Mouse (Mus musculus): ENCODE results near the gene Gm49320.

Gene Gm49320

DNA sequence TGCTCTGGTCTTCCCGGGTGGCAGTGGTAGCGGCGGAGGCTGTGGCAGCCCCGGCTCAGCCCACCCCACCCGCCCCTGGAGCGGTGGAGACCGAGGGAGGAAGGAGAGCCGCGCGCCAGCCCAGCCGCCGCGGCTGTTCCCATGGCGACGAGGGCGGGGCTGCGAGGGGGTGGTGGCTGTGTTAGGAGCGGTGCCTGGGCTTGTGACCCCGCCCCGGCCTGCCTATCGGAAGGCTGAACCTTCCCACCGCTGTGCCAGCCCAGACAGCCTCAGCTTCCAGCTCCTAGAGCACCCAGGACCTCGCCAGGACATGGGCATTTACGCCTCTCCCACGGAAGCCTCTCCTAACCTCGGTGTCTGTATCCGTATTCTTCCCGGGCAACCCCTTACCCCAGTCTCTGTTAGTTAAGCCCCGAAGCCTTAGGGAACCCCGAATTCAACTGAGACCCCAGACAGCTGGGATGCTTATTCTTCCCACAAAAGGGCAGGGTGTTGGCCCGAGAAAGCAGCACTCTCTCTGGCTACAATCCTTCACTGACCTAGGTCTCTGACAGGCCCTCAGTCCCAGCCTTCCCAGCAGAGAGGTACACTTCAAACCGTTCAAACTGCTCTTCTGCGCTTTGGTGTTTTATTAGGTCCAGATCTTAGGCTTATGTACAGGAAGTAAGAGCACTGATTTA is 20.6 kb downstream of the Gm49320 start, which contains the start of gene Ctxn1:
Ctxn1 (minus strand) TSS at position 150 of the 680 bp plus-strand sequence.
- DNase-seq, result peak; percentile 97 to 99

DNA sequence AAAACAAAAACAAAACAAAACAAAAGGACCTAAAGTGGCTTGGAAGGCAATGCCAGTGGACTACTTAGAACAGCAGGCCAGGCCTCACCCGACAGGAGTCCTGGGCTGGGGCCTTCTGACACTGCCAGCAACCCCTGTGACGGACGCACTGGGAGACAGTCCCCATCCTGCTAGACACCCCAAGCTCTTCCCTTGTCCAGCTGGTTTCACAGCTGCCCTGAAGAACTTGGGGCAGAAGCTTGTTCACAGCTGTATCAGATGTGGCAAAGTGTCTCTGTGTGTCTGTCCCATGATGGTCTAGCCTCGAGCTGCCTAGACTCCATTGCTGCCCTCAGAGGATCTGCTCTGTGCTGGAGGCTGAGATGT is 21.1 kb downstream of the Gm49320 start:
- DNase-seq, result no peak

GRCm38 (mm10) chr8:4263105-4263791 is 24.6 kb downstream of the Gm49320 start:
- no peak for DNase-seq

DNA sequence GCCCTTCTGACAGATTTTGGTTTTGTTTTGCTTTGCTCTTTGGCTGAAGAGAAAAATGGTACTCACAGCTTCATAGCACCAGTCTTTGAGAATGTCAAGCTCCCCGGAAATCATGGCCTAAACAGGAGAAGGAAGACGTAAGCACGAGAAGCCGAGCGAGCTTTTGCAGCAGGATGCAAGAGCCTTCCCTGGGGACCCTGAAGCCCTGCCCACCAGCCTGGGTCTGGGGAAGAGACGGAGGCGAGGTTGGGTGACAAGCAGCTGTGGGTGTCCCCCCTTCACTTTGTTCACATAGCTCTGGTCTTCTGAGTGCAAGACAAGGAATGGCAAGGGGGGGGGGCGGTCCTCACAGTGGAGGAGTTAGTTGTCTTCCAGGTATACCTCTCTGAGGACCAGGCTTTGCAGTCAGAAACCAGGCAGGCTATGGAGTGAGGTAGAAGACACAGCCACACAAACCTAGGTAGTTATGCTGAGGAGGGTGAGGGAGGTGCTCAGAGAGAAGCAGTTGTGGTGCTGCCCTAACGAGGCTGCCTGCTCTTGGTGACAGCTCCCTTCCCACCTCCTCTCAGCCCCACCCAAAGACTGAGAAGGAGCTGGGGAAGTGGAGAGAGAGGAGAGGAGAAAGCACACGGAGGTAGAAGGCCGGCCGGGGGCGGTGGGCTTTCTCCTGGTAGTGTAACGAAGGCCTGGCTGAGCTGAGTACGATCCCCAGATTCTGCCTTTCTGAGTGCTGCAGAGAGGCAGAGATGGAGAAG is 26.7 kb downstream of the Gm49320 start:
- no peak for DNase-seq

GRCm38 (mm10) chr8:4267627-4268026 is 29.0 kb downstream of the Gm49320 start:
- DNase-seq, result peak in 1 of 2 experiments; percentile 56

DNA sequence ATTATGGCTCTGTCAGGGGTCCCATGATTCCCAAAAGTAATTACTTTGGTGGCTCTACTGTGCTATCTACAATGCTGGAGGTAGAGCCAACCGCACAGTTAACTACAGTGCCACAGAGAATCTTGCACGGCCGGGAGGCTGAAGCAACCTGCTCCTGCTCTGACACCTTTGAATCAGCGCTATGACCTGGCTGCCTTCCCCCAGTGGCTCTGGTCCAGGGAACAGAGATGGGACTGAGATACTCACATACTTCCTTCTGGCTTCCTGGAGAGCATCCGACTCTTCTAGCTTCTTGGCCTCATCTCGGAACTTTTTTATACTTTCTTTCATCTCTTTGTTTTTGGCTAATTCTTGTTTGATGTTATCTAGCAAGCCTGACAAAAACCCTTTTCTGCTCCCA is 30.9 kb downstream of the Gm49320 start:
- no peak for DNase-seq

- DNase-seq, result peak; percentile 98 to 99
Measured at GRCm38 (mm10) chr8:4275275-4276110, 36.8 kb downstream of the Gm49320 start, which contains the start of gene Timm44. TSS of gene Timm44 (minus strand) at chr8:4275913.

DNA sequence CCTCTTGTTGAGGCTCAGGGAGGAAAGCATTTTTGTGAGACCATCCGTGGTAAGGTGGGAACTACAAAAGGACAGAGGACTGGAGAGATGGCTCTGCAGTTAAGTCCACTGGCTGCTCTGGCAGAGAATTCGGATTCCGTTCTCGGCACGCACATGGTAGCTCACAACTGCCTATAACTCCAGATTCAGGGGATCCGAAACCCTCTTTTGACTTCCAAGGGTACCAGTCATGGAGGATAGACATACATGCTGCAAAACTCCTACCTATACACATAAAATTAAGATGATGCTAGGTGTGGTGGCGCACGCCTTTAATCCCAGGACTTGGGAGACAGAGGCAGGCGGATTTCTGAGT is 37.4 kb downstream of the Gm49320 start:
- DNase-seq, result no peak

GRCm38 (mm10) chr8:4292738-4293137 is 54.1 kb downstream of the Gm49320 start:
- DNase-seq, result no peak

- DNase-seq, result no peak
Measured at GRCm38 (mm10) chr8:4297822-4298221, 59.2 kb downstream of the Gm49320 start.
